ENCODE assay signal across 8 mouse cellular contexts in the genomic region with DNA sequence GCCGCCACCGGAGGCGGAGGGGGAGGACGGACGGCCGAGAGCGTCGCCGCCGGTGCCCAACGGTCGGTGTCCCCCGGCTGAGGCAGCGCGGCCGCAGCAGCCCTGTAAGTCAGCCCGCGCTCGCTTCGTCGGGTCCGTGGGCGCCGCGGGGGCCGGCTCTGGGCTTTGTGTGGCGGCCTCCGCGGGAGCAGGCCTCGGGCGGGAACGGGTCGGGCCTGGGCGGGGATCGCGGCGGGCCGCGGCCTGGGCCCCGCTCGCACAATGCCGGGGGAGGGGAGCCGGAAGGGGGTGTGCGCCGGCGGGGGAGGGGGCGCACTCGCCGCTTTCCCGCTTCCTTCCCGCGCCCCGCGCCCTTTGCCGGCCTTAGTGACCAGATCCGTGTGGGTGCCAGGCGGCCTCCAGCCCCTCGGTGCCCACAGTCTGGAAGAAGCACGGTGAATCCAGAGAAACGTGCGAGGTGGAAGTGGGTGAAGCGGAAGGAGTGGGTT. TPM values are rescaled to one million over a fixed set of nuclear protein-coding genes. Genes with fewer than 3 reads are reported as not detected.
DNase-seq lines count a peak whose midpoint lies in the region; ATAC-seq and TF ChIP-seq lines count a peak whose summit lies in the region.

No protein-coding gene starts in this region.

- no peak for TF ChIP-seq CTCF in spleen, adult 2 months (IDR thresholded peaks at IDR 0.05; ENCODE audit: extremely low read depth, insufficient read depth, insufficient read length, insufficient replicate concordance)

- H3K9ac ChIP-seq in forebrain, embryonic 13.5 days: peak overlapping the region; percentile 97
- peak overlapping the region; percentile 100 for H3K9ac ChIP-seq in hindbrain, embryonic 12.5 days
- H3K9ac ChIP-seq in limb, embryonic 11.5 days (ENCODE audit: low read length): peak overlapping the region; percentile 100

- peak; percentile 57 to 72 for DNase-seq in adrenal gland, postnatal 36 days
- DNase-seq in limb, embryonic 11.5 days (ENCODE audit: low spot score): peak; percentile 80
- peak; percentile 56 for DNase-seq in mesoderm, embryonic 11.5 days (ENCODE audit: low read depth, low spot score)
- peak in 1 of 2 experiments; percentile 59 for DNase-seq in spleen, adult 2 months (ENCODE audit: low read depth in 1 of 2, low spot score in 2 of 2)

- H3K4me3 ChIP-seq in erythroblast, embryonic 14.5 days (replicated peaks): peak overlapping the region; percentile 97
- H3K4me3 ChIP-seq in forebrain, embryonic 13.5 days: peak overlapping the region; percentile 89
- H3K4me3 ChIP-seq in hindbrain, embryonic 12.5 days: peak overlapping the region; percentile 95
- H3K4me3 ChIP-seq in limb, embryonic 11.5 days (ENCODE audit: low read depth, low read length): peak overlapping the region; percentile 91
- peak overlapping the region; percentile 79 for H3K4me3 ChIP-seq in spleen, adult 2 months (ENCODE audit: extremely low read depth, insufficient read depth, insufficient read length)

- H3K27ac ChIP-seq in forebrain, embryonic 13.5 days: peak overlapping the region; percentile 98
- peak overlapping the region; percentile 98 for H3K27ac ChIP-seq in hindbrain, embryonic 12.5 days
- H3K27ac ChIP-seq in limb, embryonic 11.5 days (replicated peaks; ENCODE audit: low read depth, low read length): peak overlapping the region; percentile 97
- peak overlapping the region; percentile 99 for H3K27ac ChIP-seq in spleen, adult 2 months (ENCODE audit: insufficient read depth, low read length)

- H3K9me3 ChIP-seq in erythroblast, embryonic 14.5 days (ENCODE audit: control insufficient read depth, low read length): no peaks in the 10 kb centered on the region
- 0 out of 2 replicates have a peak, but pooled peaks cover 3% of the 10 kb centered on the region for H3K9me3 ChIP-seq in forebrain, embryonic 13.5 days (replicated peaks)
- H3K9me3 ChIP-seq in hindbrain, embryonic 12.5 days (replicated peaks): no peaks in the 10 kb centered on the region
- no peaks in the 10 kb centered on the region for H3K9me3 ChIP-seq in limb, embryonic 11.5 days (ENCODE audit: control insufficient read depth, low read length)

- no peaks in the 10 kb centered on the region for H3K27me3 ChIP-seq in erythroblast, embryonic 14.5 days (ENCODE audit: control insufficient read depth)
- H3K27me3 ChIP-seq in forebrain, embryonic 13.5 days: no peaks in the 10 kb centered on the region
- H3K27me3 ChIP-seq in hindbrain, embryonic 12.5 days: no peaks in the 10 kb centered on the region
- no peaks in the 10 kb centered on the region for H3K27me3 ChIP-seq in limb, embryonic 11.5 days (ENCODE audit: control insufficient read depth, insufficient read depth, low read length)
- no peaks in the 10 kb centered on the region for H3K27me3 ChIP-seq in spleen, adult 2 months (ENCODE audit: control insufficient read depth, insufficient read depth, low read length)

- H3K4me2 ChIP-seq in forebrain, embryonic 13.5 days: peak overlapping the region; percentile 86
- H3K4me2 ChIP-seq in hindbrain, embryonic 12.5 days (replicated peaks): peak overlapping the region; percentile 83
- H3K4me2 ChIP-seq in limb, embryonic 11.5 days (ENCODE audit: low read depth, severe bottlenecking): peak overlapping the region; percentile 66

- peaks cover 17% of the 10 kb centered on the region for H3K36me3 ChIP-seq in erythroblast, embryonic 14.5 days (ENCODE audit: control insufficient read depth)
- H3K36me3 ChIP-seq in forebrain, embryonic 13.5 days (ENCODE audit: poor library complexity, severe bottlenecking): no peaks in the 10 kb centered on the region
- H3K36me3 ChIP-seq in hindbrain, embryonic 12.5 days: no peaks in the 10 kb centered on the region
- H3K36me3 ChIP-seq in limb, embryonic 11.5 days (ENCODE audit: control insufficient read depth, insufficient read depth, low read length): no peaks in the 10 kb centered on the region
- no peaks in the 10 kb centered on the region for H3K36me3 ChIP-seq in spleen, adult 2 months (ENCODE audit: control insufficient read depth, insufficient read depth, low read length)

- under 1% methylated on average over 41 of the region's 62 CpGs for WGBS in forebrain, embryonic 13.5 days
- WGBS in hindbrain, embryonic 12.5 days: under 1% methylated on average over 27 of the region's 62 CpGs
- under 1% methylated on average over 40 of the region's 62 CpGs for WGBS in limb, embryonic 11.5 days
- WGBS in spleen, adult 2 months: under 1% methylated on average over 26 of the region's 62 CpGs

- no peak for ATAC-seq in erythroblast, adult 5-6 weeks (replicated peaks; ENCODE audit: low FRiP score, poor library complexity, severe bottlenecking)
- peak; percentile 85 for ATAC-seq in forebrain, embryonic 13.5 days
- peak; percentile 83 for ATAC-seq in hindbrain, embryonic 12.5 days (ENCODE audit: low FRiP score)
- ATAC-seq in limb, embryonic 11.5 days (ENCODE audit: insufficient number of reproducible peaks, low FRiP score, low TSS enrichment, low read depth): peak; percentile 86

- H3K4me1 ChIP-seq in erythroblast, embryonic 14.5 days (ENCODE audit: control insufficient read depth): peaks cover 29% of the 10 kb centered on the region
- peaks cover 43% of the 10 kb centered on the region for H3K4me1 ChIP-seq in forebrain, embryonic 13.5 days
- H3K4me1 ChIP-seq in hindbrain, embryonic 12.5 days: peaks cover 19% of the 10 kb centered on the region
- H3K4me1 ChIP-seq in limb, embryonic 11.5 days (ENCODE audit: control insufficient read depth, insufficient read depth, low read length): peaks cover 7% of the 10 kb centered on the region
- H3K4me1 ChIP-seq in spleen, adult 2 months (ENCODE audit: control insufficient read depth, insufficient read depth, insufficient read length): peaks cover 4% of the 10 kb centered on the region

- TF ChIP-seq POLR2A in spleen, adult 2 months (IDR thresholded peaks at IDR 0.05; ENCODE audit: low read depth, low read length): no peak

RNA-seq across cellular contexts. Expression of gene Pum2, which starts 0.5 kb away (rescaled TPM):
- polyA plus RNA-seq in erythroblast, embryonic 14.5 days (2012): 0.51 and 0.59 TPM in 2 replicates
- total RNA-seq in erythroblast, adult 5-6 weeks (2015; ENCODE audit: low replicate concordance): 73.8 and 78.0 TPM in 2 replicates
- total RNA-seq in erythroblast, adult 5-6 weeks (2017; ENCODE audit: low replicate concordance): 76.8 and 82.9 TPM in 2 replicates
- total RNA-seq in adrenal gland, postnatal 36 days (2021): 100 to 1,000 TPM; 146 to 162 TPM
- 70.5 and 77.7 TPM in 2 replicates for polyA plus RNA-seq in forebrain, embryonic 13.5 days (2015; fragmentation: Nextera tagmentation; extraction: Ambion mirVana)
- polyA plus RNA-seq in hindbrain, embryonic 12.5 days (2016; fragmentation: Nextera tagmentation; extraction: Ambion mirVana): 64.0 and 65.4 TPM in 2 replicates
- polyA plus RNA-seq in limb, embryonic 11.5 days (2014; fragmentation: Nextera tagmentation; extraction: Ambion mirVana): 73.6 and 73.7 TPM in 2 replicates
- 46.2 and 53.6 TPM in 2 replicates for polyA plus RNA-seq in spleen, adult 2 months (2012; rRNA removed)

Comparison
In these comparisons a context has a peak if more than half of its experiments do, and no peak if none do; other contexts are left out.
1. RNA of gene Pum2, which starts 0.5 kb away (polyA plus RNA-seq): 73.6 to 73.7 TPM in limb, embryonic 11.5 days, 70.5 to 77.7 TPM in forebrain, embryonic 13.5 days, 64.0 to 65.4 TPM in hindbrain, embryonic 12.5 days and 46.2 to 53.6 TPM in spleen, adult 2 months; 0.51 to 0.59 TPM in erythroblast, embryonic 14.5 days; every median in the first group is over 10 times any median in the second.
2. Peak in every context shown above with its lines, with median percentiles within 50 percentile points of each other: H3K4me3 ChIP-seq, H3K27ac ChIP-seq, H3K4me2 ChIP-seq and H3K9ac ChIP-seq.